Mouse (Mus musculus) CD4-positive, CD25-positive, alpha-beta regulatory T cell, adult 4 months (primary cell): ENCODE data around the gene Cd72. TPM values are rescaled to one million over a fixed set of nuclear protein-coding genes. Genes with fewer than 3 reads are reported as not detected.
A peak's percentile ranks its signal among the peaks of the same experiment; 100 is the strongest.

Source experiments
- ATAC-seq: one replicate; pipeline ENCODE4 v1.8.0; 2017
- polyA plus RNA-seq, 2 experiments: library from polyadenylated mRNA; unstranded; fragments of 100-300 nt; shearing (Covaris generic); gene quantifications; one replicate each; pipeline ENCODE4 v1.2.1; 2017

Gene Cd72
- polyA plus RNA-seq, 2 experiments from 2014 or later: 132 to 166 TPM

- ATAC-seq: peak; percentile 66
Measured at GRCm38 (mm10) chr4:43477857-43478533, 23.6 kb upstream of the Cd72 start.

GRCm38 (mm10) chr4:43476604-43477003 is 22.2 kb upstream of the Cd72 start:
- ATAC-seq: no peak

- ATAC-seq: no peak
Measured at GRCm38 (mm10) chr4:43473636-43474035, 19.2 kb upstream of the Cd72 start.

- ATAC-seq: no peak
Measured at GRCm38 (mm10) chr4:43470301-43470700, 15.9 kb upstream of the Cd72 start.

GRCm38 (mm10) chr4:43466872-43467271 is 12.4 kb upstream of the Cd72 start:
- no peak for ATAC-seq

- ATAC-seq: no peak
Measured at GRCm38 (mm10) chr4:43465935-43466334, 11.5 kb upstream of the Cd72 start.

GRCm38 (mm10) chr4:43463102-43463501 is 8.7 kb upstream of the Cd72 start:
- no peak for ATAC-seq

- peak; percentile 9 for ATAC-seq
Measured at GRCm38 (mm10) chr4:43457124-43457523, 2.7 kb upstream of the Cd72 start.

- peak; percentile 88 for ATAC-seq
Measured at GRCm38 (mm10) chr4:43456470-43456869, 2.0 kb upstream of the Cd72 start.

- peak; percentile 14 for ATAC-seq
Measured at GRCm38 (mm10) chr4:43453413-43453812, 1.0 kb downstream of the Cd72 start.

- no peak for ATAC-seq
Measured at GRCm38 (mm10) chr4:43452315-43452714, 2.1 kb downstream of the Cd72 start.

- ATAC-seq: no peak
Measured at GRCm38 (mm10) chr4:43448554-43448953, 5.9 kb downstream of the Cd72 start.

GRCm38 (mm10) chr4:43447251-43447650 is 7.2 kb downstream of the Cd72 start:
- ATAC-seq: no peak

- no peak for ATAC-seq
Measured at GRCm38 (mm10) chr4:43443511-43443910, 10.9 kb downstream of the Cd72 start.

GRCm38 (mm10) chr4:43442456-43443361 is 11.7 kb downstream of the Cd72 start:
- ATAC-seq: peak; percentile 36

- peak; percentile 94 for ATAC-seq
Measured at GRCm38 (mm10) chr4:43442044-43442443, 12.4 kb downstream of the Cd72 start.

GRCm38 (mm10) chr4:43441639-43442038 is 12.8 kb downstream of the Cd72 start, which contains the start of gene Tesk1:
TSS of gene Tesk1 (plus strand) at chr4:43441939.
- ATAC-seq: no peak

GRCm38 (mm10) chr4:43432832-43433231 is 21.6 kb downstream of the Cd72 start:
- ATAC-seq: no peak

GRCm38 (mm10) chr4:43431690-43432089 is 22.7 kb downstream of the Cd72 start:
- ATAC-seq: peak; percentile 78

- no peak for ATAC-seq
Measured at GRCm38 (mm10) chr4:43428946-43429345, 25.5 kb downstream of the Cd72 start, which contains the start of gene Fam166b. TSS of gene Fam166b (minus strand) at chr4:43429134.

- ATAC-seq: no peak
Measured at GRCm38 (mm10) chr4:43428180-43428861, 26.1 kb downstream of the Cd72 start.

GRCm38 (mm10) chr4:43427501-43428179 is 26.8 kb downstream of the Cd72 start:
- ATAC-seq: peak; percentile 82
